Comparison of ENCODE assay signal across 8 mouse cellular contexts in the genomic region with DNA sequence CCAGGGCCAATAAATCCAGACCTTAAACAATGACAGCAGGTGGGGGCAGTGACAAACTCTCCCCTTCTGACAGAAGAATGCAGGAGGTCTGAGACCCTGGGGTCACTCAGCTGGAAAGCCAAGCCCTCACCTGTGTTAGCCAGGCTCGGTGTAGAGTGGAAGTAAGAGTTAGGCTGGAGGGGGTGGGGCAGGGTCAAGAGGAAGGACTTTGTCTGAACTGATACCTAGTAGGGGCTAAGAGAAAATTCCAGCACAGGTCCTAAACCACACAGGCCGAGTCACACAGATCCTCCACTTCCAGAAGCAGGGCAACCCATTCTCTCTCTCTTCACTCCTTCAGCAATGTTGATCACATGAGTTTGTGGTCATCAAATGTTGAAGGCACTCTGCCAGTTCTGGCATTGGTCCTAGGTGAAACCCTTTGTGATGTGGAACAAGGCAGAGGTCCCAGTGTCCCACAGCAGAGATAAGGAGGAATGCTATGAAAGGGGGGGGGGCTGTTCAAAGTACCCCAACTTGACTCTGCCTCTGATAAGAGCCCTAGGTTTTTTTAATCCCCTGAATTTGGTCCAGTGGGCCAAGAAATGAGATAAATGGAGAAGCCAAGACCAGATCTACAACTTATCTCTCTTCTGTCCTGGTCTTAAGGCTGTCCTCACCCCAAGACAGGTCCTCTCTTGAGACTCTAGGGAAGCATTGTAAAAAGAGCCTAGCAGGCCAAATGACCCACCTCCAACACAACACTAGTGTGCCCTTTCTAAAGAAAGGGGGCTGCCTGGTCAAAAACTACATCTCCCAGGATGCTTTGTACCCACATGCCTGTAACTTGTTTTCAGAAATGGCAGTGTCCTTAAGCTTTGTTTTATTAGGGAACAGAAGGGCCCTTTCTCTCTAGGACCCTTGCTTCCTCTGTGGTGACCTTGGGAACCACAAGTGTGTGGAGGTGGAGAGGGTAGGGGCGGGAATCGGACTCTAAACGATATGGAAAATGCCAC.
DNase-seq lines count a peak whose midpoint lies in the region; ATAC-seq and TF ChIP-seq lines count a peak whose summit lies in the region.

No protein-coding gene starts in this region.

- H3K4me2 ChIP-seq in heart, embryonic 11.5 days = no peak overlapping the region

- ATAC-seq in heart, embryonic 11.5 days (replicated peaks; ENCODE audit: insufficient number of reproducible peaks, low FRiP score, low TSS enrichment) = no peak; the same call in 1 of the 2 replicates

- H3K4me3 ChIP-seq in gastrocnemius, adult 2 months = no peak overlapping the region
- H3K4me3 ChIP-seq in ES-E14 (ENCODE audit: insufficient read depth in 1 of 2, low read depth in 1 of 2, low read length in 2 of 2, poor library complexity in 1 of 2, severe bottlenecking in 1 of 2) = no peak overlapping the region
- H3K4me3 ChIP-seq in heart, embryonic 11.5 days (ENCODE audit: low read depth, low read length) = no peak overlapping the region
- no peak overlapping the region for H3K4me3 ChIP-seq in limb, embryonic 10.5 days

- peak overlapping the region; percentile 51 for H3K27ac ChIP-seq in gastrocnemius, adult 2 months
- H3K27ac ChIP-seq in ES-E14 (ENCODE audit: insufficient read depth, low read depth, low read length, poor library complexity, severe bottlenecking) = no peak overlapping the region
- peak overlapping the region; percentile 72 for H3K27ac ChIP-seq in heart, embryonic 11.5 days (ENCODE audit: low read depth, low read length)
- H3K27ac ChIP-seq in limb, embryonic 10.5 days = peak overlapping the region; percentile 71

- no peak for DNase-seq in gastrocnemius, adult 2 months
- DNase-seq in gastrocnemius, postnatal 4 days (ENCODE audit: low spot score in 2 of 2) = no peak
- DNase-seq in ES-E14 (ENCODE audit: low read depth, low spot score) = no peak
- DNase-seq in limb, embryonic 10.5 days (ENCODE audit: low spot score) = no peak
- DNase-seq in cerebellum, postnatal 4 days (ENCODE audit: low spot score in 2 of 2) = no peak
- DNase-seq in urinary bladder, postnatal 4 days (ENCODE audit: low spot score in 2 of 2) = no peak
- no peak for DNase-seq in cerebellum, adult 8-10 months

- H3K4me1 ChIP-seq in ES-E14 (ENCODE audit: control insufficient read depth in 2 of 2, insufficient read depth in 2 of 2, low read length in 2 of 2, poor library complexity in 1 of 2) = peaks cover 0 to 2% of the 10 kb centered on the region in 2 experiments; a peak in 1 of 4 replicates
- H3K4me1 ChIP-seq in heart, embryonic 11.5 days (ENCODE audit: control insufficient read depth, insufficient read depth, low read length) = peaks cover 47% of the 10 kb centered on the region
- H3K4me1 ChIP-seq in limb, embryonic 10.5 days = peaks cover 67% of the 10 kb centered on the region

- H3K27me3 ChIP-seq in heart, embryonic 11.5 days (ENCODE audit: control insufficient read depth, insufficient read depth, low read length) = no peaks in the 10 kb centered on the region
- H3K27me3 ChIP-seq in limb, embryonic 10.5 days (ENCODE audit: low read depth, poor library complexity, severe bottlenecking) = no peaks in the 10 kb centered on the region

- in situ Hi-C loops in ES-E14 (cut with MboI; ENCODE audit: low sequenced_read_pairs in 2 of 2, unreplicated experiment in 2 of 2) = no loop called here

- intact Hi-C loops in gastrocnemius, adult 2 months (cut with DNase I) = no loop called here

- no peak overlapping the region for H3K9ac ChIP-seq in ES-E14 (ENCODE audit: insufficient read depth, low read depth, low read length, poor library complexity, severe bottlenecking)
- peak overlapping the region; percentile 3; the same call in 1 of the 2 replicates for H3K9ac ChIP-seq in heart, embryonic 11.5 days (ENCODE audit: low read depth, low read length)

- H3K36me3 ChIP-seq in ES-E14 (ENCODE audit: control insufficient read depth, insufficient read depth, low read length, poor library complexity, severe bottlenecking) = no peaks in the 10 kb centered on the region
- no peaks in the 10 kb centered on the region for H3K36me3 ChIP-seq in heart, embryonic 11.5 days (ENCODE audit: control insufficient read depth, insufficient read depth, low read length)
- no peaks in the 10 kb centered on the region for H3K36me3 ChIP-seq in limb, embryonic 10.5 days

- TF ChIP-seq CTCF in gastrocnemius, adult 2 months (IDR thresholded peaks at IDR 0.05) = no peak

- WGBS in heart, embryonic 11.5 days (ENCODE audit: insufficient replicate concordance) = 48% methylated on average over 5 of the region's 5 CpGs
- WGBS in limb, embryonic 10.5 days = 79% methylated on average over 5 of the region's 5 CpGs

- H3K9me3 ChIP-seq in ES-E14 (ENCODE audit: control insufficient read depth, insufficient read depth, low read depth, low read length) = no peaks in the 10 kb centered on the region
- H3K9me3 ChIP-seq in heart, embryonic 11.5 days (replicated peaks; ENCODE audit: control insufficient read depth, low read length) = no peaks in the 10 kb centered on the region
- H3K9me3 ChIP-seq in limb, embryonic 10.5 days (replicated peaks) = no peaks in the 10 kb centered on the region

TF ChIP-seq in ES-E14, 5 proteins besides CTCF, POLR2A, EP300 and RAD21:
- no peak for TF ChIP-seq MAFK (IDR thresholded peaks at IDR 0.05; ENCODE audit: insufficient read depth, low read depth, low read length)
- TF ChIP-seq HCFC1 (IDR thresholded peaks at IDR 0.05; ENCODE audit: borderline replicate concordance, insufficient read depth, low read length) = peak; percentile 77
